Comparison of ENCODE assay signal across 22 mouse cellular contexts in the genomic region with DNA sequence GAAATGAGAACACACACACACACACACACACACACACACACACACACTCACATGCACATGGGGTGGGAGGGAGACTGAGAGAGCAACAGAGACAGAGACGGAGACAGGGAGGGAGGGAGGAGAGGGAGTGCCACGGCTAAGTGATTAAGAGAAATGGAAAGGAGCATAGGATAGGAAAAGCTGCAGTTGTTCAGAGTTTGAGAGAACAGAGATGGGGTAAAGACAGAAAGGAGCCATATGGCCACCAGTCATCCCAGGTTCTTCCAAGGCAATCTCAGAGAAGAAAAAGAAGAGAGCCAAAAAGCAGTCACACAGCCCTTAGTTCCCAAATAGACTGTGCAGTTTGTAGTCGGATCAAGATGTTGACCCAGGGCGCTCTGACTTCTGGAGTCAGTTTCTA. TPM values are rescaled to one million over a fixed set of nuclear protein-coding genes. Genes with fewer than 3 reads are reported as not detected.
DNase-seq lines count a peak whose midpoint lies in the region; ATAC-seq and TF ChIP-seq lines count a peak whose summit lies in the region.
"Had no signal": no experiment of that assay in that cellular context is flagged by ENCODE, and none has a peak within 500 bp of the region (broad histone marks: within the 10 kb centered on the region; RNA-seq: fewer than 3 reads in every experiment).

No protein-coding gene starts in this region.

- TF ChIP-seq CTCF in hindbrain, postnatal 0 days (IDR thresholded peaks at IDR 0.05; ENCODE audit: low read depth), result no peak
- TF ChIP-seq CTCF in lung, postnatal 0 days (IDR thresholded peaks at IDR 0.05), result no peak

- no peaks in the 10 kb centered on the region for H3K27me3 ChIP-seq in hindbrain, postnatal 0 days (ENCODE audit: insufficient read depth, low read length)
- no peaks in the 10 kb centered on the region for H3K27me3 ChIP-seq in hindbrain, embryonic 16.5 days (replicated peaks; ENCODE audit: control insufficient read depth, insufficient read depth, low read length)
- no peaks in the 10 kb centered on the region for H3K27me3 ChIP-seq in lung, postnatal 0 days (replicated peaks; ENCODE audit: insufficient read depth, low read length)
- H3K27me3 ChIP-seq: embryonic facial prominence, embryonic 12.5 days; forebrain, embryonic 12.5 days had no signal

- H3K4me1 ChIP-seq in hindbrain, postnatal 0 days (ENCODE audit: insufficient read depth, low read length), result no peaks in the 10 kb centered on the region
- H3K4me1 ChIP-seq in hindbrain, embryonic 16.5 days (ENCODE audit: control insufficient read depth, insufficient read depth, low read depth, low read length), result no peaks in the 10 kb centered on the region
- H3K4me1 ChIP-seq in lung, postnatal 0 days (ENCODE audit: insufficient read depth, low read depth, low read length), result peaks cover 4% of the 10 kb centered on the region; the same call in 1 of the 2 replicates
- H3K4me1 ChIP-seq: embryonic facial prominence, embryonic 12.5 days; forebrain, embryonic 10.5 days had no signal

- H3K4me2 ChIP-seq in hindbrain, postnatal 0 days (ENCODE audit: low read depth, low read length), result no peak overlapping the region
- no peak overlapping the region for H3K4me2 ChIP-seq in hindbrain, embryonic 16.5 days (ENCODE audit: low read length)
- H3K4me2 ChIP-seq in lung, postnatal 0 days (replicated peaks; ENCODE audit: low read depth, low read length), result no peak overlapping the region
- H3K4me2 ChIP-seq: embryonic facial prominence, embryonic 12.5 days; forebrain, embryonic 12.5 days had no signal

- no peaks in the 10 kb centered on the region for H3K36me3 ChIP-seq in hindbrain, postnatal 0 days (ENCODE audit: insufficient read depth, low read length)
- no peaks in the 10 kb centered on the region for H3K36me3 ChIP-seq in hindbrain, embryonic 16.5 days (ENCODE audit: control insufficient read depth, insufficient read depth, low read length)
- H3K36me3 ChIP-seq in lung, postnatal 0 days (ENCODE audit: insufficient read depth, low read length), result no peaks in the 10 kb centered on the region
- H3K36me3 ChIP-seq: embryonic facial prominence, embryonic 10.5 days; embryonic facial prominence, embryonic 12.5 days; forebrain, embryonic 10.5 days; forebrain, embryonic 12.5 days had no signal

- 82% methylated on average over 4 of the region's 4 CpGs for WGBS in hindbrain, postnatal 0 days
- WGBS in hindbrain, embryonic 16.5 days, result 86% methylated on average over 4 of the region's 4 CpGs
- WGBS in lung, postnatal 0 days, result 53% methylated on average over 4 of the region's 4 CpGs

- H3K27ac ChIP-seq in hindbrain, postnatal 0 days, result no peak overlapping the region
- no peak overlapping the region for H3K27ac ChIP-seq in hindbrain, embryonic 16.5 days (ENCODE audit: low read depth, low read length)
- peak overlapping the region; percentile 74; the same call in 1 of the 2 replicates for H3K27ac ChIP-seq in lung, postnatal 0 days (ENCODE audit: low read length)
- H3K27ac ChIP-seq: embryonic facial prominence, embryonic 10.5 days; embryonic facial prominence, embryonic 12.5 days; forebrain, embryonic 10.5 days; forebrain, embryonic 12.5 days had no signal

- H3K9ac ChIP-seq in hindbrain, postnatal 0 days (replicated peaks; ENCODE audit: low read length), result no peak overlapping the region
- no peak overlapping the region for H3K9ac ChIP-seq in hindbrain, embryonic 16.5 days (ENCODE audit: low read depth, low read length)
- no peak overlapping the region for H3K9ac ChIP-seq in lung, postnatal 0 days (replicated peaks; ENCODE audit: low read depth)
- H3K9ac ChIP-seq: embryonic facial prominence, embryonic 12.5 days; forebrain, embryonic 12.5 days had no signal

- DNase-seq in frontal cortex, postnatal 25 days (ENCODE audit: low spot score in 2 of 2), result no peak
- DNase-seq in hindbrain, postnatal 0 days (ENCODE audit: low spot score), result no peak
- DNase-seq in lung, postnatal 0 days (ENCODE audit: low spot score), result no peak
- no peak for DNase-seq in lung, postnatal 14 days
- peak; percentile 53 for DNase-seq in brain, adult 2 months (ENCODE audit: low read depth, low spot score)
- DNase-seq: adrenal gland, adult 2 months; adrenal gland, postnatal 10 days; adrenal gland, postnatal 25 days; cerebellum, adult 11-12 months; cerebellum, adult 2 months; cerebellum, adult 9-10 months; cerebellum, postnatal 10 days; cerebellum, postnatal 25 days had no signal

- no peak for TF ChIP-seq EP300 in lung, postnatal 0 days (IDR thresholded peaks at IDR 0.05)

- H3K9me3 ChIP-seq in hindbrain, postnatal 0 days (ENCODE audit: low read length), result no peaks in the 10 kb centered on the region
- peaks cover 4% of the 10 kb centered on the region; the same call in 1 of the 2 replicates for H3K9me3 ChIP-seq in hindbrain, embryonic 16.5 days (ENCODE audit: control insufficient read depth, low read length)
- H3K9me3 ChIP-seq in lung, postnatal 0 days (ENCODE audit: low read length), result no peaks in the 10 kb centered on the region
- H3K9me3 ChIP-seq: forebrain, embryonic 10.5 days; forebrain, embryonic 12.5 days had no signal

- ATAC-seq in frontal cortex, adult (ENCODE audit: low TSS enrichment), result peak; percentile 84
- 0 out of 2 replicates have a peak, but pooled peaks have one; percentile 29 for ATAC-seq in hindbrain, postnatal 0 days
- no peak for ATAC-seq in hindbrain, embryonic 16.5 days
- ATAC-seq in lung, postnatal 0 days, result no peak
- ATAC-seq in erythroid progenitor cell, adult 5-6 weeks (replicated peaks; ENCODE audit: low FRiP score, poor library complexity, severe bottlenecking), result no peak
- ATAC-seq: forebrain, embryonic 14.5 days had no signal

- no peak overlapping the region for H3K4me3 ChIP-seq in hindbrain, postnatal 0 days (ENCODE audit: low read length)
- no peak overlapping the region for H3K4me3 ChIP-seq in hindbrain, embryonic 16.5 days (ENCODE audit: low read length)
- no peak overlapping the region for H3K4me3 ChIP-seq in lung, postnatal 0 days (ENCODE audit: low read depth, low read length)
- H3K4me3 ChIP-seq: embryonic facial prominence, embryonic 10.5 days; embryonic facial prominence, embryonic 12.5 days; forebrain, embryonic 10.5 days; forebrain, embryonic 12.5 days had no signal

RNA-seq across cellular contexts. Expression of a gene that starts 42.1 kb away (rescaled TPM):
- 141 and 162 TPM in 2 replicates for total RNA-seq in hindbrain, postnatal 0 days (2014; rRNA removed)
- polyA plus RNA-seq in hindbrain, postnatal 0 days (2015; fragmentation: Nextera tagmentation; extraction: Ambion mirVana), result 59.7 and 60.0 TPM in 2 replicates
- polyA plus RNA-seq in hindbrain, embryonic 16.5 days (2015; fragmentation: Nextera tagmentation; extraction: Ambion mirVana), result 56.1 and 58.9 TPM in 2 replicates
- polyA plus RNA-seq in lung, postnatal 0 days (2015; fragmentation: Nextera tagmentation; extraction: Ambion mirVana), result 207 and 208 TPM in 2 replicates
- total RNA-seq in erythroid progenitor cell, adult 5-6 weeks (2015; ENCODE audit: low replicate concordance), result 0.72 TPM in 1 of 2 replicates, not detected in the other
- total RNA-seq in erythroid progenitor cell, adult 5-6 weeks (2017; ENCODE audit: low replicate concordance), result 0.64 TPM in 1 of 2 replicates, not detected in the other
- total RNA-seq: MEL had no signal

Comparison
In these comparisons a context has a peak if more than half of its experiments do, and no peak if none do; other contexts are left out.
1. ATAC-seq: peak in frontal cortex, adult (single experiment) and hindbrain, postnatal 0 days (single experiment); none in hindbrain, embryonic 16.5 days (single experiment), lung, postnatal 0 days (single experiment) and erythroid progenitor cell, adult 5-6 weeks (single experiment).